Mouse (Mus musculus): ENCODE results near the gene Gucy1b1.

GRCm38 (mm10) chr3:81986103-81986502 lies 88.4 kb downstream of the Gucy1b1 start:
- TF ChIP-seq CTCF (IDR thresholded peaks at IDR 0.05; ENCODE audit: insufficient read depth, low read length): no peak
- no peak for TF ChIP-seq POLR2A (IDR thresholded peaks at IDR 0.05; ENCODE audit: borderline replicate concordance, extremely low read depth, low read depth, low read length)

Measured in lung, adult 2 months (tissue).